Mouse (Mus musculus) kidney, adult 2 months (tissue): ENCODE data around the gene Fam227a. TPM values are rescaled to one million over a fixed set of nuclear protein-coding genes. Genes with fewer than 3 reads are reported as not detected.

Experiments used
- DNase-seq: peaks from one replicate; pipeline ENCODE4 v3.0.0; 2021
- H3K27ac ChIP-seq: fragments of 200-500 bp; 2 replicates; pipeline ENCODE4 v1.5.1; 2012; ENCODE audit warnings: low read depth, low read length, control low read depth, inconsistent platforms; ENCODE audit not compliant: insufficient read depth
- H3K27me3 ChIP-seq: fragments of 200-500 bp; replicated peaks from 2 replicates; pipeline ENCODE4 v1.6.1; 2012; ENCODE audit warnings: mild to moderate bottlenecking, moderate library complexity, low read length, inconsistent platforms; ENCODE audit not compliant: control insufficient read depth, insufficient read depth
- H3K36me3 ChIP-seq: fragments of 200-500 bp; 2 replicates; pipeline ENCODE4 v1.6.1; 2012; ENCODE audit warnings: mild to moderate bottlenecking, moderate library complexity, low read length, inconsistent platforms; ENCODE audit not compliant: control insufficient read depth, insufficient read depth
- H3K4me1 ChIP-seq: fragments of 200-500 bp; 2 replicates; pipeline ENCODE4 v1.6.1; 2011; ENCODE audit warnings: low read length; ENCODE audit not compliant: control insufficient read depth, insufficient read depth
- H3K4me3 ChIP-seq: fragments of 200-500 bp; 2 replicates; pipeline ENCODE4 v1.5.1; 2011; ENCODE audit warnings: mild to moderate bottlenecking, low read depth, low read length, control low read depth; ENCODE audit not compliant: insufficient read depth
- CTCF ChIP-seq: fragments of 200-500 bp; conservative IDR thresholded peaks from 2 replicates; pipeline ENCODE4 v1.5.1; 2011; ENCODE audit warnings: low read depth, mild to moderate bottlenecking, control low read depth, low read length, moderate library complexity, mixed read lengths; ENCODE audit not compliant: insufficient read depth, insufficient read length
- POLR2A ChIP-seq: fragments of 200-500 bp; IDR thresholded peaks from one replicate; pipeline ENCODE4 v1.6.1; 2011; ENCODE audit warnings: low read depth, low read length, control low read depth
- WGBS: fragments of 180-500 bp; shearing (Covaris S2); methylation state at CpG from one replicate; pipeline ENCODE4 v1.1.7; 2018; 5-methylcytosine and 5-hydroxymethylcytosine counted together
- polyA plus RNA-seq: library from polyadenylated mRNA; depleted of rRNA; stranded (reverse); fragments of >200 nt; gene quantifications from 2 replicates; pipeline ENCODE4 v1.2.3, GENCODE M21; 2012

The Fam227a gene
- polyA plus RNA-seq, 1 experiment: 1.3 TPM

DNA sequence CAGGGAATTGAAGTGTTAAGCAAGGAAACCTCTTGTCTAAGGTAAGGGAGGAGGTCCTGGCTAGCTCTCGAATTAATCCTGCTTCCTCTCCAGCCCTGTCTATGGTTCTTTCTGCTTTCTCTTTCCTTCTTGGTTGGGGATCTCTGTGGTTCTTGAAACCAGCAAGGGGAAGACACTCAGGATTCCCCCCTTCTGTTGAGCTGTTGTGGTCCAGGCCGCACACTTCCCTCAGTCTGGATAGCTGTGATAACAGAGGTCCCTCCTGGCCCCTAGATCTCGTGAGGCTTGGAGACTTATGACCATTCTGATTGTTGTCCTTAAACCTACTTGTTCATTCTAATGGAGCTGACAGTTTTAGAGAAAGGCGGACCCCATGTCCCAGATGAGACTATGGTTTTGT is 35.8 kb upstream of the Fam227a start:
- no peaks in the 10 kb centered on the region for H3K36me3 ChIP-seq
- DNase-seq: no peak
- H3K4me1 ChIP-seq: peaks cover 28% of the 10 kb centered on the region
- H3K4me3 ChIP-seq: no peak overlapping the region
- no peak for TF ChIP-seq POLR2A
- no peak for TF ChIP-seq CTCF
- H3K27me3 ChIP-seq: no peaks in the 10 kb centered on the region
- WGBS: 85% methylated on average over 4 of the region's 4 CpGs
- no peak overlapping the region for H3K27ac ChIP-seq

DNA sequence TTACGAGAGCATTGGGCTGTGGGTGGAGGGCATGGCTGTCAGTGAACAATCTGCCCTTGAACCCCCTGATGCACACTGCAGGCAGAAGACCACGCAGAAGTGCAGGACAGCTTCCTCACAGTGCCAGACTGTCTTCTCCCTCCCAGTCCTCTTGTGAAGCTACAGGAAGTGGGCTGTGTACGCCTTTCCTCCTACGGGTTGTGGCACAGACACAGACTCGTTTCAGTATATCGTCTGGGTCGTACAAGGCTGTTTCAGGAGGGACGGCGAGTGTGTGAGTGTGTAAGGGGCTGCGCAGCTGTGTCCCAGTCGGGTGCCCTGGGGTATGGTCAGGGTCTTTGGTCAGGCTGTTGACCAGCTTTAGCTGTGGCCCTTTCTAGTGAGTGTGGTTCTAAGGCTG is 35.0 kb upstream of the Fam227a start:
- Histone ChIP-seq H3K4me1 (peaks cover 28% of the 10 kb centered on the region), H3K4me3 (no peak overlapping the region), H3K36me3 (no peaks in the 10 kb centered on the region), H3K27me3 (no peaks in the 10 kb centered on the region), H3K27ac (no peak overlapping the region)
- DNase-seq: no peak
- TF ChIP-seq CTCF (no peak), POLR2A (no peak)
- 69% methylated on average over 11 of the region's 11 CpGs for WGBS

DNA sequence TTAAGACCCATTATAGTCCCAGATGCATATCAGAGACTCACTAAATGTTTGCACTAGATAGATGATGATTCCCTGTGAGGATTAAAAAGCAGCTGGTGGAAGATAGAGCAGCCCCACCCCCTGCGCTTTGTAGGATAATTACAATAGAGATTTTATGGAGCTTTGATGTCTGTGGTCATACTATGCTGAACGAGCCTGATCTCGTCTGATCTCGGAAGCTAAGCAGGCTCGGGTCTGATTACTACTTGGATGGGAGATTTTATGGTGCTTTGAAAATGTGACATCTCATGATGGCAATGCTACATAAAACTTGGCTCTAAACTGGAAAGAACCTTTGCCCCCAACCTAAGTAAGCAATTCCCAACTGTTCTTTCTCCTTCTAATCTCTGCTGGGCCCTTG is 33.6 kb upstream of the Fam227a start:
- no peaks in the 10 kb centered on the region for H3K27me3 ChIP-seq
- no peaks in the 10 kb centered on the region for H3K36me3 ChIP-seq
- no peak overlapping the region for H3K4me3 ChIP-seq
- peaks cover 28% of the 10 kb centered on the region for H3K4me1 ChIP-seq
- WGBS: 84% methylated on average over 5 of the region's 5 CpGs
- TF ChIP-seq POLR2A (no peak), CTCF (no peak)
- no peak for DNase-seq
- no peak overlapping the region for H3K27ac ChIP-seq

DNA sequence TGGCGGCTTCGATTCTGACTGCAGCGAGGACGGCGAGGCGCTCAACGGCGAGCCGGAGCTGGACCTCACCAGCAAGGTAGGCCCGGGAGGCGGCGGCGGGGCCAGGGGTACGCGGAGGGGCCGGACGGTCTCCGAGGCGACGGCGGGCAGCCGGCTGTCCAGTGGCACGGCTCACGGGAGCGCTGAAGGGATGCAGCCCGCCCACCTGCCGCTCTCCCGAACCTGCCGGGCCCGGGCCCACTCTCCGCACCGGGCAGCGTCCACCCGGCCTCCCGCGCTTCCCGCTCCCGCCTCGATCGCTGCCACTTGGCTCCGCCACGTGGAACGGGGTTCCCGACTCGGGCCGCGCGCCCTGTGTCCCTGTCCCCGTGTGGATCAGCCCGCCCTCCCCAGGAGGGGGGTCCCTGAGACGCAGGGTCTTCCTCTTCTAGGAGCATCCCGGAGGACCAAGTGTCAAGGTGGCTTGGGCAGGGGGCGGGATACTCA is 32.3 kb upstream of the Fam227a start:
- Histone ChIP-seq H3K4me1 (peaks cover 25% of the 10 kb centered on the region), H3K4me3 (peak overlapping the region; percentile 83), H3K36me3 (no peaks in the 10 kb centered on the region), H3K27me3 (no peaks in the 10 kb centered on the region), H3K27ac (no peak overlapping the region; the same call in 1 of the 2 replicates)
- no peak for DNase-seq
- TF ChIP-seq CTCF (no peak), POLR2A (no peak)
- WGBS: 1% methylated on average over 52 of the region's 53 CpGs

DNA sequence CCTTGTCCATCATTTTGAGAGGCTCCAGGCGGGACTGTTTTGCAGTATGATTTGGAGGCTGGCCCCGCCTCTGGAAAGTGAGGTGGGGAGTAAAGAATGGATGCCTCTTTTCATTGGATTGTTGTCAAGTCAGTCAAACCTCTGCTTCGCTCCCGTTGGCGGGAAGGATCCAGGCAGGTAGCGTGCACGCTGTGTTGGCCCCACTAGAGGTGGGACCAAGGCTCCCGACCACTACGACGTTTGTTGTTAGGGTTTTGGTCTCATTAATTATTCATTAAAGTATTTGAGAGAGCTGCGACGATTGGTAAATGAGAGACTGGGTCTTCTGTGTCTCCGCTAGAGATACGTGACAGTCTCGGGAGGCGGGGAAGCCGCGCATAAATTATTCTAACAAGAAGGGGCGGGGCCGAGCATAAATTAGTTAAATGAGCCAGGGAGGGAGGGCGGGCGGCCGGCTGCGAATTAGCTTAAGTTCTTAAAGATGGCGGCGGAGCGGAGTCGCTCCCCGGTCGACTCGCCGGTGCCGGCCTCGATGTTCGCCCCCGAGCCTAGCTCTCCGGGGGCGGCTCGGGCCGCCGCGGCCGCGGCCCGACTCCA is 31.8 kb upstream of the Fam227a start, which contains the start of gene Gtpbp1:
Gtpbp1 (plus strand) TSS at position 420 of the 597 bp plus-strand sequence.
- TF ChIP-seq POLR2A: peak; percentile 56
- no peak for TF ChIP-seq CTCF
- WGBS: under 1% methylated on average over 45 of the region's 45 CpGs
- DNase-seq: peak; percentile 100
- peak within 1 kb of the TSS; percentile 83 for H3K4me3 ChIP-seq
- no peaks in the 10 kb centered on the region for H3K27me3 ChIP-seq
- H3K36me3 ChIP-seq: no peaks in the 10 kb centered on the region
- no peak within 1 kb of the TSS; the same call in 1 of the 2 replicates for H3K27ac ChIP-seq
- H3K4me1 ChIP-seq: peaks cover 26% of the 10 kb centered on the region

DNA sequence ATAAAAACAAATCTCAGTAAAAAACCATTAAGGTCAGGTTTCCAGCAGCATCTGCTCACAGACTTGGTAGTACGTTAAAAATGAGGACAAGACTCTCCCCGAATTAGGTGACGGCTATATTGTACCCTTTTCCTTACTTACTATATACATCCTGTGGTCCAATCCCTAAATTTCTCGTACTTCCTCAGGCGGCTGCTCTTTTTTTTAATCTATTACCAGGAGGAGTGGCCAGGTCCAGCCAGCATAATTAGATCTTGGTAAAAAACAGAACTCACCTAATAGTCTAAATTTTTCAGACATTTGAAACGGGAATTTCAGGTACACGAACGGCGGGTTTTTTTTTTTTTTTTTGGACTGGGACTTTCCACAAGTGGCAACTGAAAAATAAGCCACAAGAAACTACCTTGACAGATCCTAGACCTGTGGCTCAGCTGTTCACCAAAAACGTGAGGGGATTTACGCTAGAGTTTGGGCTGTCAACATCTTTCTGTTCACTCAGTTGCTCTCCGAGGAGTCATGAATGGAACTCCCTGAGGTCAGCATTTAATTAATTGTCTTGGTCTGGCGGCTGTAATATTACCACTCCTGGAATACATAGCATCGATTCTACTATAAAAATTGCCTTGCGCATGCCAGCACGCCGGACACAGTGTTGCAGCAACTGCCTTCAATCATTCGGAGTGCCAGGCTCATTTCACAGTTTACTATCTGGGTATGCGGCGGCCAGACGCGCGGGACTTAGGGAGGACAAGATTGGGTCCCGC is 31.1 kb upstream of the Fam227a start:
- DNase-seq: no peak
- Histone ChIP-seq H3K4me3 (peak overlapping the region; percentile 39; the same call in 1 of the 2 replicates), H3K27me3 (no peaks in the 10 kb centered on the region), H3K4me1 (peaks cover 29% of the 10 kb centered on the region), H3K36me3 (no peaks in the 10 kb centered on the region), H3K27ac (no peak overlapping the region)
- no peak for TF ChIP-seq CTCF
- WGBS: 6% methylated on average over 24 of the region's 24 CpGs

DNA sequence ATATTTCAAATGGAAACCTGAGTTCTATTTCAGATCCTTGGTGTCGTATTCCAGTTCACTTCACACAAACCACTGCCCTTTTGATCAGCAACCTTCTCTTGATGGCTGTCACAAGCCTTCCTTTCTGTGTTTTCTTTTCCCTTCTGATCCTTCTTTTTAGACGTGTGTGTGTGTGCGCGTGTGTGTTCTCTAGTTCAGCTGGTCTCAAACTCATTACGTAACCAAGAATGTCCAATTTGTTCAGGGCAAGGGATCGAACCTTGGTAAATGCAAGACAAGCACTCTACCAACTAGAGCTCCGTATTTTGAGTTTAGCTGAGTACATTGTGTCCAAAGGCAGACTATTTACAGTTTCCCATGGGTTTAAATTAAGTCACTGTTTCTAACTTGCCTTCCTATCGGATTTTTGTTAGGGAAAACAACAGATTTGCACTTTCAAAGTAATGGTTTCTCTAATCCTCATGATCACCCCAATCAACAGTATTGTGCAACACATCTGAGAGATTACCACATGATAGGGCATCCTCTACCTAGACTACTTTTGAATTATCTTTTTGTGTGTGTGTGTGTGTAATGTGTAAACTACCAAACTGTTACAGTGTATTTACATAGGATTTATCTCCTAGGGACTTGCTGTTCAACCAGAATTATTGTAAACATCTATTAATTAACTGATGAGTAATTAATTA is 29.7 kb upstream of the Fam227a start:
- Histone ChIP-seq H3K27ac (peak overlapping the region; percentile 99), H3K4me3 (peak overlapping the region; percentile 92), H3K4me1 (peaks cover 40% of the 10 kb centered on the region), H3K36me3 (no peaks in the 10 kb centered on the region), H3K27me3 (no peaks in the 10 kb centered on the region)
- TF ChIP-seq POLR2A (no peak), CTCF (no peak)
- no peak for DNase-seq
- WGBS: 3% methylated on average over 8 of the region's 8 CpGs
